Mouse (Mus musculus): ENCODE measurements around the gene Hsd3b6. TPM values are rescaled to one million over a fixed set of nuclear protein-coding genes. Genes with fewer than 3 reads are reported as not detected.

The Hsd3b6 gene
- polyA plus RNA-seq, 1 experiment from 2014 or later: 15.8 TPM

DNA sequence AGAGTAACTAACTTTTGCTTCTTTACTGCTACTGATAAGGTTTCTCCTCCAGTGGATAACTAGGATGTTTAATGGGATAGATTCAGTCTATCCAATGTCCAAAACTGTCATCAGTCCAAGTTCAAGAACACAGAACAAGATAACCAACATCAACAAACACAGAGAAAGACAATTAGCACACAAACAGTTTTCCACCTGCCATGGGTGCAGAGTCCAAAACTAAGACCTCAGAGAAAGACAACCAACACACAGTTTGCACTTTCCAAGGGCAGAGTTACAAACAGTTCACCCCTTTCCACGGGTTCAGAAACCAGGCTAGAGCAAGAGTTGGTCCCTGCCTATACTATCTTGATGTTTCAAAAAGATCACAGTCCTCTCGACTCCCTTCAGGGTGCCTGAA, 27.7 kb downstream of the Hsd3b6 start:
- H3K9me3 ChIP-seq (replicated peaks; ENCODE audit: low read length): no peaks in the 10 kb centered on the region
- TF ChIP-seq CTCF (IDR thresholded peaks at IDR 0.05; ENCODE audit: low read depth): no peak
- 71% methylated on average over 2 of the region's 2 CpGs for WGBS
- no peaks in the 10 kb centered on the region for H3K27me3 ChIP-seq (ENCODE audit: insufficient read depth, low read length)
- no peak overlapping the region for H3K9ac ChIP-seq (ENCODE audit: low read depth, low read length)
- ATAC-seq (replicated peaks; ENCODE audit: low FRiP score, low read depth) (no peak), DNase-seq (ENCODE audit: low spot score) (no peak)
- no peak overlapping the region for H3K4me3 ChIP-seq (replicated peaks; ENCODE audit: low read depth, low read length)
- H3K27ac ChIP-seq: no peak overlapping the region
- H3K36me3 ChIP-seq (ENCODE audit: insufficient read depth, low read length): no peaks in the 10 kb centered on the region
- H3K4me2 ChIP-seq (ENCODE audit: low read length): no peak overlapping the region
- H3K4me1 ChIP-seq (replicated peaks; ENCODE audit: insufficient read depth, low read length): no peaks in the 10 kb centered on the region

DNA sequence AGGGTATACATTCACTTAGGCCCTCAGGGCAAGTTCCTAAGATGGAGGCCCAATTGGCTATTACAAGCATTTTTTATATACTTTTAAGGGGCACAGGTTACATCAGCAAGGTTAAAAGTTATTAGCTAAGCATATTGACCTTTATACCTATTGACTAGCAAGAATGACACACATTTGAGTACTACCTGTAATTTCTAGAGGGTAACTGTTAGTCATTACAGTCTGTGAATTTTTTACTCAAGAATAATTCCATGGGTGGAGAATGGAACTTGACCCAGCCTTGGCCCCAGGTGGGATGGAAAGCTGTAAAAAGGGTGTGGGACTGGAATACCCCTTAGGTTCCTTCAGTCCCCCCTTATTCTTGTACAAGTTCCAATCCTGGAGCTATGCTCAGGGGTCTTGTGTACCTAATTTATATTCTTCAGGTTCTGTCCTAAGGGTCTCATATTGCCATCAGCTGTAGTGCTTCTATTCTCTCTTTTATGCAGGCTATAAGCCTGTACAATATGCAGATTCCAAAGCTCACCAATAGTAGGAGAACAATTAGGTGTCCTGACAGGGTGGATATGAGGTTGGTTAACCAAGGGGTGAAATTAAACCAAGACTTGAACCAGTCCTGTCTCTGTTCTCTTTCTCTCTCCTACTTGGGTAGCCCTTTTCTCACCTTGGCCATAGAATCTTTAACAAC, 31.9 kb downstream of the Hsd3b6 start:
- Histone ChIP-seq H3K4me3 (replicated peaks; ENCODE audit: low read depth, low read length) (no peak overlapping the region), H3K27me3 (ENCODE audit: insufficient read depth, low read length) (no peaks in the 10 kb centered on the region), H3K27ac (no peak overlapping the region), H3K4me1 (replicated peaks; ENCODE audit: insufficient read depth, low read length) (no peaks in the 10 kb centered on the region), H3K9me3 (replicated peaks; ENCODE audit: low read length) (no peaks in the 10 kb centered on the region), H3K36me3 (ENCODE audit: insufficient read depth, low read length) (no peaks in the 10 kb centered on the region), H3K4me2 (ENCODE audit: low read length) (no peak overlapping the region), H3K9ac (ENCODE audit: low read depth, low read length) (no peak overlapping the region)
- TF ChIP-seq CTCF (IDR thresholded peaks at IDR 0.05; ENCODE audit: low read depth): no peak
- ATAC-seq (replicated peaks; ENCODE audit: low FRiP score, low read depth) (no peak; the same call in 1 of the 2 replicates), DNase-seq (ENCODE audit: low spot score) (no peak)

DNA sequence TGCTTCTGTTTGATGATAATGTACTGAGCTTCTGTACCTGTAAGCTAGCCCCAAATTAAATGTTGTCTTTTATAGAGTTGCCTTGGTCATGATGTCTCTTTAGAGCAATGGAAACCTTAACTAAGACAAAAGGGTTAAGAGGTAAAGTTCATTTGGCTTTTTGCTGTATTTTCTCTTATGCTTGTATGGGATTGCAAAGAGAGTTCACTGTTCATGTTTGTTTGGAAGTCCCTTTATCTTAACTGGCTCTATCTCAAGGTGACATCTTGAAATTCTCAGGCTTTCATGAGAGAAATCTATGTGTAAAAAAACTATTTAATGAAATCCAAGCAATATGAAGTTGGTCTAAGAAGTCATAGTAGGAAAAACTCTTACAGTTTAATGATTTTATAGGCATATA, 33.3 kb downstream of the Hsd3b6 start:
- ATAC-seq (replicated peaks; ENCODE audit: low FRiP score, low read depth): no peak
- Histone ChIP-seq H3K27me3 (ENCODE audit: insufficient read depth, low read length) (no peaks in the 10 kb centered on the region), H3K9ac (ENCODE audit: low read depth, low read length) (no peak overlapping the region), H3K4me3 (replicated peaks; ENCODE audit: low read depth, low read length) (no peak overlapping the region), H3K36me3 (ENCODE audit: insufficient read depth, low read length) (no peaks in the 10 kb centered on the region), H3K9me3 (replicated peaks; ENCODE audit: low read length) (no peaks in the 10 kb centered on the region), H3K4me2 (ENCODE audit: low read length) (no peak overlapping the region), H3K4me1 (replicated peaks; ENCODE audit: insufficient read depth, low read length) (no peaks in the 10 kb centered on the region), H3K27ac (no peak overlapping the region)
- no peak for DNase-seq (ENCODE audit: low spot score)
- TF ChIP-seq CTCF (IDR thresholded peaks at IDR 0.05; ENCODE audit: low read depth): no peak

DNA sequence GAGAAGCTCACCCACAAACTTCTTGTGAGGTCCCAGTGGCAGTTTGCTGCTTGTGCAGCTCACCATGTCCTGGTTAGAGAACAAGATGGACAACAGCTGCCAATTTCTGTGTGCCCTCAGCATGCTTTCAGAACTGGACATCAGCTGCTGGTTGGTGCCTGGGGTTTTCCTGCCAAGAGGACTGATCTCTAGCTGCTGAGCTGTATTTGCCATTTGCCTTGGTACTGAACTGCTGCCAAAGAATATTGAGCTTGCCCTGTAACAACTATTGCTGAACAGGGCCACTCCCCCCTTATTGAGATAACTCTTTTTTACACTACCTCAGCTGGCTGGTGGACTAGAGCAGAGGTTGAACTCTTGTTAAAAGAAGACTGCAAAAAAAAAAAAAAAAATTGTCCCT, 50.1 kb downstream of the Hsd3b6 start:
- Histone ChIP-seq H3K4me3 (replicated peaks; ENCODE audit: low read depth, low read length) (no peak overlapping the region), H3K27me3 (ENCODE audit: insufficient read depth, low read length) (no peaks in the 10 kb centered on the region), H3K4me1 (replicated peaks; ENCODE audit: insufficient read depth, low read length) (no peaks in the 10 kb centered on the region), H3K36me3 (ENCODE audit: insufficient read depth, low read length) (no peaks in the 10 kb centered on the region), H3K9ac (ENCODE audit: low read depth, low read length) (no peak overlapping the region), H3K9me3 (replicated peaks; ENCODE audit: low read length) (no peaks in the 10 kb centered on the region), H3K27ac (no peak overlapping the region), H3K4me2 (ENCODE audit: low read length) (no peak overlapping the region)
- TF ChIP-seq CTCF (IDR thresholded peaks at IDR 0.05; ENCODE audit: low read depth): no peak
- no peak for DNase-seq (ENCODE audit: low spot score)
- ATAC-seq (replicated peaks; ENCODE audit: low FRiP score, low read depth): no peak

DNA sequence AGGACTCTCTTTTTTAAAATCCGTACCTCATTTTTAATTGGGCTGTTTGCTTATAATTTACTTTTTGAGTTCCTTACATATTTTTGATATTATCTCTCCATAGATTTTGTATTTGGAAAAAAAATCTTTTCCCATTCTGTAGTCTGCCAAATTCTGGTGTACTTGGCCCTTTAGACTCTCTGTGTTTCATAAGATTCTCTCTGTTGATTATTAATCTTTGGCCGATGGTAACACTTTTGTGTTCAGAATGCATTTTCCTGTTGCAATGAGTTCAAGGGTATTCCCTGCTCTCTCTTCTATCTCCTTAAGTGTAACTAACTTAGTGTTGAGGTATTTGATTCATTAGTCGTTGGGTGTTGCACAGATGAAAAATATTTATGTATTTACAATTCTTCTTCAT, 57.4 kb downstream of the Hsd3b6 start:
- WGBS: 73% methylated on average over 3 of the region's 3 CpGs
- DNase-seq (ENCODE audit: low spot score): peak; percentile 3
- no peak overlapping the region for H3K9ac ChIP-seq (ENCODE audit: low read depth, low read length)
- H3K4me3 ChIP-seq (replicated peaks; ENCODE audit: low read depth, low read length): no peak overlapping the region
- H3K27ac ChIP-seq: no peak overlapping the region
- no peaks in the 10 kb centered on the region for H3K9me3 ChIP-seq (replicated peaks; ENCODE audit: low read length)
- no peaks in the 10 kb centered on the region for H3K4me1 ChIP-seq (replicated peaks; ENCODE audit: insufficient read depth, low read length)
- ATAC-seq (replicated peaks; ENCODE audit: low FRiP score, low read depth): no peak
- no peaks in the 10 kb centered on the region for H3K36me3 ChIP-seq (ENCODE audit: insufficient read depth, low read length)
- TF ChIP-seq CTCF (IDR thresholded peaks at IDR 0.05; ENCODE audit: low read depth): no peak
- H3K27me3 ChIP-seq (ENCODE audit: insufficient read depth, low read length): no peaks in the 10 kb centered on the region
- H3K4me2 ChIP-seq (ENCODE audit: low read length): no peak overlapping the region

Other genes with a start within 250 kb of the Hsd3b6 start
- 199 and 226 TPM in 2 replicates for gene Gm10681, start 225.6 kb downstream of the Hsd3b6 start, polyA plus RNA-seq (2015; fragmentation: Nextera tagmentation; extraction: Ambion mirVana)
- gene Hsd3b5, start 184.2 kb downstream of the Hsd3b6 start, polyA plus RNA-seq (2015; fragmentation: Nextera tagmentation; extraction: Ambion mirVana): 0.37 and 0.38 TPM in 2 replicates
- 0.55 and 0.66 TPM in 2 replicates for gene Hsd3b2, start 89.9 kb downstream of the Hsd3b6 start, polyA plus RNA-seq (2015; fragmentation: Nextera tagmentation; extraction: Ambion mirVana)
- 2.3 and 2.6 TPM in 2 replicates for gene Hsd3b3, start 51.3 kb downstream of the Hsd3b6 start, polyA plus RNA-seq (2015; fragmentation: Nextera tagmentation; extraction: Ambion mirVana)
- gene Hsd3b1, start 45.4 kb upstream of the Hsd3b6 start, polyA plus RNA-seq (2015; fragmentation: Nextera tagmentation; extraction: Ambion mirVana): 0.20 and 0.32 TPM in 2 replicates
- 134 and 139 TPM in 2 replicates for gene Hao2, start 78.8 kb upstream of the Hsd3b6 start, polyA plus RNA-seq (2015; fragmentation: Nextera tagmentation; extraction: Ambion mirVana)

All from kidney, postnatal 0 days (tissue).